Mouse (Mus musculus): ENCODE measurements around the gene Ift81. TPM values are rescaled to one million over a fixed set of nuclear protein-coding genes. Genes with fewer than 3 reads are reported as not detected.

Ift81 gene
- polyA plus RNA-seq, 1 experiment: 5.6 TPM

DNA sequence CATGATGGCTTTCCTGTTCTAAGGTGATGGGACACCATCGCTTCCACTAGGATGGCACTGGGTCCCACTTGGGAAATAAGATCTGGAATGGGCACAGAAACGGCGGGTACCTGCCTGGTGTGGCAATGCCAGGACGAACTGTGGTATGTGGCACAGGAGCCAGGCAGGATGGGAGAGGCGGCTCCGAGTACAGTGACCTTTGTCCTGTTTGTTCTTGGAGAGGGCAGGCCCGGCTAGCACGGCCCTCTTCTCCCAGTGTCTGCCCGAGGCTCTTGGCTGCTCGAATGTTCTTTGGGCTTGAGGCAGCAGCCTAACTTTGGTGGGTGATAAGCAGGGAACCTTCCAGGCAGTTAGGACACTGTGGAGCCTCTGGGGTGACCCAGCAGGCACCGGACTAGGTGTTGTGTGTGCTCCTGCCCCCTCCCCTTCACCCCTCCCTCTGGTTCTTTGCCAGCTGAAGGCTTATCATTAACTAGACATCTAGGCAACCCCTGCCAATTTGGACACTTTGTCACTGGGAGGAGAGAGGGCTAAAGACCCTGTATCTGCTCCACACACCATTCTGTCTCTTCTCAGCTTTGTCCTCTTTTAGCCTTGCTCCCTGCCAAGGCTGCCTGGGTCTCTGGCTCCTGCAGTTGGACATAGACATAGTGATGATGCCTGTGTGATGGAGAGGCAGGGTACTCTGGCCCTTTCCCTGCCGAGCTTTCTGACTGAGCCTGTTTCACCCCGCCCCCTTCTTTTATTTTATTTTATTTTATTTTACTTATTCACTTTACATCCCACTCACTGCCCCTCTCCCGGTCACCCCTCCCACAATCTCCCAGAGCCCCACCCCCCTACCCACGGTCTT is 87.2 kb downstream of the Ift81 start:
- no peaks in the 10 kb centered on the region for H3K36me3 ChIP-seq (ENCODE audit: control insufficient read depth, insufficient read depth)
- H3K4me3 ChIP-seq: no peak overlapping the region
- no peak overlapping the region for H3K4me2 ChIP-seq (ENCODE audit: low read depth)
- H3ac ChIP-seq (ENCODE audit: control insufficient read depth, insufficient read length): no peak overlapping the region
- H3K27me3 ChIP-seq (ENCODE audit: control insufficient read depth, insufficient read depth, insufficient read length): no peaks in the 10 kb centered on the region
- no peaks in the 10 kb centered on the region for H3K79me2 ChIP-seq (ENCODE audit: control insufficient read depth, insufficient read depth)
- TF ChIP-seq REST (IDR thresholded peaks at IDR 0.05; ENCODE audit: insufficient read depth, insufficient read length) (no peak), MYOD1 (IDR thresholded peaks at IDR 0.05; ENCODE audit: control insufficient read depth in 1 of 3, insufficient read length in 2 of 3, low read depth in 2 of 3) (no peak), E2F4 (IDR thresholded peaks at IDR 0.05; ENCODE audit: insufficient read depth) (no peak), TCF12 (IDR thresholded peaks at IDR 0.05; ENCODE audit: insufficient read depth, poor library complexity, severe bottlenecking) (no peak), SRF (IDR thresholded peaks at IDR 0.05; ENCODE audit: control insufficient read depth, insufficient read length, low read depth) (no peak), CEBPB (IDR thresholded peaks at IDR 0.05; ENCODE audit: insufficient read depth, poor library complexity, severe bottlenecking) (no peak), MYOG (IDR thresholded peaks at IDR 0.05; ENCODE audit: control insufficient read depth in 1 of 3, insufficient read depth in 1 of 3, insufficient read length in 2 of 3, low read depth in 2 of 3) (no peak), POLR2A (IDR thresholded peaks at IDR 0.05; ENCODE audit: insufficient read length, low read depth) (no peak), TCF3 (IDR thresholded peaks at IDR 0.05; ENCODE audit: insufficient read length, low read depth) (no peak), POLR2AphosphoS2 (IDR thresholded peaks at IDR 0.05; ENCODE audit: insufficient read length, low read depth) (no peak), USF1 (IDR thresholded peaks at IDR 0.05; ENCODE audit: low read depth) (no peak)

DNA sequence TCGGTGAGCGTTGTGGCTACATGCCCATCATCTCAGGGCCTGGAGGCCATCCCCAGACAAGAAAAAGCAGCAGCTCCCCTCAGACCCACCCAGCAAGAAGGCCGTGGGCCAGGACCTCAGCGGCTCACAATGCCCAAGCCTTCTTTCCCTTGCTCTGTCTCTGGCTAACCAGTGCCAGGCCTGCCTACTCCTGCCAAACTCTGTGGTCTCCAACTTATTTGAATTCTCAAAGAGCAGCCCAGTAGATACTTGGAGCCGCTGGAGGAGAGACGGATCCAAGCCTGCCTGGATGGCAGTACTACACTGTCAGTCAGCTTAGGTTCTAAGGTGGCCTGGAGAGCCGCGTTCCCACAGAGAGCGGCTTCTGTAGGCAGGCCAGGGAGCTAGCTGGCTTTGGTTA is 87.9 kb downstream of the Ift81 start:
- H3K4me3 ChIP-seq: no peak overlapping the region
- TF ChIP-seq E2F4 (IDR thresholded peaks at IDR 0.05; ENCODE audit: insufficient read depth) (no peak), TCF3 (IDR thresholded peaks at IDR 0.05; ENCODE audit: insufficient read length, low read depth) (no peak), POLR2AphosphoS2 (IDR thresholded peaks at IDR 0.05; ENCODE audit: insufficient read length, low read depth) (no peak), POLR2A (IDR thresholded peaks at IDR 0.05; ENCODE audit: insufficient read length, low read depth) (no peak), MAX (IDR thresholded peaks at IDR 0.05; ENCODE audit: low read depth) (no peak), MYOD1 (IDR thresholded peaks at IDR 0.05; ENCODE audit: control insufficient read depth in 1 of 3, insufficient read length in 2 of 3, low read depth in 2 of 3) (no peak), USF1 (IDR thresholded peaks at IDR 0.05; ENCODE audit: low read depth) (no peak), TCF12 (IDR thresholded peaks at IDR 0.05; ENCODE audit: insufficient read depth, poor library complexity, severe bottlenecking) (no peak), CEBPB (IDR thresholded peaks at IDR 0.05; ENCODE audit: insufficient read depth, poor library complexity, severe bottlenecking) (no peak), MYOG (IDR thresholded peaks at IDR 0.05; ENCODE audit: control insufficient read depth in 1 of 3, insufficient read depth in 1 of 3, insufficient read length in 2 of 3, low read depth in 2 of 3) (no peak), REST (IDR thresholded peaks at IDR 0.05; ENCODE audit: insufficient read depth, insufficient read length) (no peak), SRF (IDR thresholded peaks at IDR 0.05; ENCODE audit: control insufficient read depth, insufficient read length, low read depth) (no peak)
- H3ac ChIP-seq (ENCODE audit: control insufficient read depth, insufficient read length): no peak overlapping the region
- no peaks in the 10 kb centered on the region for H3K36me3 ChIP-seq (ENCODE audit: control insufficient read depth, insufficient read depth)
- H3K79me2 ChIP-seq (ENCODE audit: control insufficient read depth, insufficient read depth): no peaks in the 10 kb centered on the region
- no peaks in the 10 kb centered on the region for H3K27me3 ChIP-seq (ENCODE audit: control insufficient read depth, insufficient read depth, insufficient read length)
- H3K4me2 ChIP-seq (ENCODE audit: low read depth): no peak overlapping the region

DNA sequence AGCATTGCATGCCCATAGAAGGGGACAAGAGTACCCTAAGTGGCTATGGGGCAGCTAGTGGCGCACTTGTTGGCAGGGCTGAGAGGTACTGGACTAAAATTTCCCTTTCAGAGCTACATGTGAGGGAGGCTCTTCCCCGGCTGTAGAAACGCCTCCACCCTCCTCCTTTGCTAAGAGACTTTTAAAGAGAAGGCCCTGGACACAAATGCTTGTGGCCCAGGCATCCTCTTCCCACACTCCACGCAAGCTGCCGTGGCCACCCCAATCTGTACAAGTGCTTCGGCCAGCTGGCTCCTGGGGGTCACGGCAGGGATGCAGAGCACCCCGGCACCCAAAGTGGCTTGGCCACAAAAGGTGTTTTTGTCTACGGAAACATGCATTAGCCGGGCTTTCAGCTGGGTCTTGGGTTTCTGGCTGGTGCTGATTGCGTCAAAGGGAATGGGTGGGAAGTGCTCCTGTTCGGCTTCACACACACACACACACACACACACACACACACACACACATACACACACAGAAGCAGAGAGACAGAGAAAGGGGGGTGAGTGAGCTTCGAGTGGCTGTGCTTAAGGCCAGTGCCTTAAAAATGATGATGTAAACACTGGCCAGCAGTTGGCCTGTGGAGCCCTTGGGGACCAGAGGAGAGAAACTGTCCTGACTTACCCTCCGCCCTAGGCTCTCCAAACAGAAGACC is 88.9 kb downstream of the Ift81 start:
- Histone ChIP-seq H3ac (ENCODE audit: control insufficient read depth, insufficient read length) (no peak overlapping the region), H3K4me3 (no peak overlapping the region), H3K4me2 (ENCODE audit: low read depth) (no peak overlapping the region), H3K36me3 (ENCODE audit: control insufficient read depth, insufficient read depth) (no peaks in the 10 kb centered on the region), H3K27me3 (ENCODE audit: control insufficient read depth, insufficient read depth, insufficient read length) (no peaks in the 10 kb centered on the region), H3K79me2 (ENCODE audit: control insufficient read depth, insufficient read depth) (no peaks in the 10 kb centered on the region)
- TF ChIP-seq TCF3 (IDR thresholded peaks at IDR 0.05; ENCODE audit: insufficient read length, low read depth): no peak
- TF ChIP-seq MAX (IDR thresholded peaks at IDR 0.05; ENCODE audit: low read depth): no peak
- no peak for TF ChIP-seq E2F4 (IDR thresholded peaks at IDR 0.05; ENCODE audit: insufficient read depth)

DNA sequence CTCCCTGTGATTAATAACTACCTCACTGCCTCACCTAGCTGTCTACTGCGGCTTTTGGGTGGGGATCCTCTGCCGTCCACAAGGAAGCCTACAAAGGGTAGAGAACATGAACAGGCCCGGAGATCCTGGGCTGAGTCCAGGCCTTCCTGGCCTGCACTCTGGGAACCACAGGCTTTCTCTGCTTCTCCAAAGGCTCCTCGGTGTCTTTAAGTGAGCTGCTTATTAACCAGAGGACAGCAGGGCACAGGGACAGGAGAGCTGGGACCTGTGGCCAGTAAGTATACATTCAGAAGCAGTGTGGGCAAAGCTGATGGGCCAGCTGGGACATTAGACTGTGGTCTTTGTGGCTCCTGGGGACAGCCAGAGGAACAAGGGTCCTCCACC is 89.5 kb downstream of the Ift81 start:
- Histone ChIP-seq H3ac (ENCODE audit: control insufficient read depth, insufficient read length) (no peak overlapping the region), H3K79me2 (ENCODE audit: control insufficient read depth, insufficient read depth) (no peaks in the 10 kb centered on the region), H3K36me3 (ENCODE audit: control insufficient read depth, insufficient read depth) (no peaks in the 10 kb centered on the region), H3K4me3 (no peak overlapping the region), H3K27me3 (ENCODE audit: control insufficient read depth, insufficient read depth, insufficient read length) (no peaks in the 10 kb centered on the region), H3K4me2 (ENCODE audit: low read depth) (no peak overlapping the region)
- TF ChIP-seq POLR2A (IDR thresholded peaks at IDR 0.05; ENCODE audit: insufficient read length, low read depth) (no peak), MYOD1 (IDR thresholded peaks at IDR 0.05; ENCODE audit: control insufficient read depth in 1 of 3, insufficient read length in 2 of 3, low read depth in 2 of 3) (no peak), TCF12 (IDR thresholded peaks at IDR 0.05; ENCODE audit: insufficient read depth, poor library complexity, severe bottlenecking) (no peak), MAX (IDR thresholded peaks at IDR 0.05; ENCODE audit: low read depth) (no peak), TCF3 (IDR thresholded peaks at IDR 0.05; ENCODE audit: insufficient read length, low read depth) (no peak), SRF (IDR thresholded peaks at IDR 0.05; ENCODE audit: control insufficient read depth, insufficient read length, low read depth) (no peak), E2F4 (IDR thresholded peaks at IDR 0.05; ENCODE audit: insufficient read depth) (no peak), MYOG (IDR thresholded peaks at IDR 0.05; ENCODE audit: control insufficient read depth in 1 of 3, insufficient read depth in 1 of 3, insufficient read length in 2 of 3, low read depth in 2 of 3) (no peak), CEBPB (IDR thresholded peaks at IDR 0.05; ENCODE audit: insufficient read depth, poor library complexity, severe bottlenecking) (no peak), USF1 (IDR thresholded peaks at IDR 0.05; ENCODE audit: low read depth) (no peak), REST (IDR thresholded peaks at IDR 0.05; ENCODE audit: insufficient read depth, insufficient read length) (no peak), POLR2AphosphoS2 (IDR thresholded peaks at IDR 0.05; ENCODE audit: insufficient read length, low read depth) (no peak)
